Mouse (Mus musculus) megakaryocyte, embryonic 14.5 days (primary cell): ENCODE measurements at regions not wholly inside any gene's neighbourhood (a gene's known extent, or its start where the extent isn't known, plus 50 kb on each side); places are given as distances from the start of the nearest gene placed in this dataset.

Experiments used
- H3K27me3 ChIP-seq: replicated peaks from 2 replicates; pipeline ENCODE3; 2012; ENCODE audit warnings: inconsistent platforms
- H3K36me3 ChIP-seq: replicated peaks from 2 replicates; pipeline ENCODE3; 2012; ENCODE audit warnings: low read length, inconsistent platforms, mixed read lengths
- H3K4me1 ChIP-seq: 2 replicates; pipeline ENCODE4 v1.6.1; 2012; ENCODE audit warnings: inconsistent platforms
- H3K4me3 ChIP-seq: replicated peaks from 2 replicates; pipeline ENCODE3; 2012; ENCODE audit warnings: moderate library complexity, mild to moderate bottlenecking, inconsistent platforms
- H3K9me3 ChIP-seq: 2 replicates; pipeline ENCODE4 v1.6.1; 2012; ENCODE audit warnings: inconsistent platforms
- FLI1 ChIP-seq: IDR thresholded peaks from 2 replicates; pipeline ENCODE4 v1.6.1; 2012; ENCODE audit warnings: low read length, inconsistent platforms, mixed read lengths
- GATA1 ChIP-seq: IDR thresholded peaks from 3 replicates; pipeline ENCODE4 v1.6.1; 2012; ENCODE audit warnings: mixed read lengths, low read length, inconsistent platforms, borderline replicate concordance

- H3K27me3 ChIP-seq = peaks cover 2% of the 10 kb centered on the region
- no peak overlapping the region for H3K4me3 ChIP-seq
- H3K4me1 ChIP-seq = 0 out of 2 replicates have a peak, but pooled peaks cover 3% of the 10 kb centered on the region
- no peaks in the 10 kb centered on the region for H3K36me3 ChIP-seq
- no peak for TF ChIP-seq FLI1
- no peak for TF ChIP-seq GATA1
- H3K9me3 ChIP-seq = no peaks in the 10 kb centered on the region
Measured at GRCm38 (mm10) chr16:55741099-55741863, 97.4 kb downstream of the Nfkbiz start.

- TF ChIP-seq FLI1 (no peak), GATA1 (no peak)
- H3K4me1 ChIP-seq = 0 out of 2 replicates have a peak, but pooled peaks cover 3% of the 10 kb centered on the region
- H3K36me3 ChIP-seq = no peaks in the 10 kb centered on the region
- H3K27me3 ChIP-seq = peaks cover 2% of the 10 kb centered on the region
- H3K4me3 ChIP-seq = no peak overlapping the region
- H3K9me3 ChIP-seq = no peaks in the 10 kb centered on the region
Measured at GRCm38 (mm10) chr16:55738741-55739140, 100.0 kb downstream of the Nfkbiz start.

DNA sequence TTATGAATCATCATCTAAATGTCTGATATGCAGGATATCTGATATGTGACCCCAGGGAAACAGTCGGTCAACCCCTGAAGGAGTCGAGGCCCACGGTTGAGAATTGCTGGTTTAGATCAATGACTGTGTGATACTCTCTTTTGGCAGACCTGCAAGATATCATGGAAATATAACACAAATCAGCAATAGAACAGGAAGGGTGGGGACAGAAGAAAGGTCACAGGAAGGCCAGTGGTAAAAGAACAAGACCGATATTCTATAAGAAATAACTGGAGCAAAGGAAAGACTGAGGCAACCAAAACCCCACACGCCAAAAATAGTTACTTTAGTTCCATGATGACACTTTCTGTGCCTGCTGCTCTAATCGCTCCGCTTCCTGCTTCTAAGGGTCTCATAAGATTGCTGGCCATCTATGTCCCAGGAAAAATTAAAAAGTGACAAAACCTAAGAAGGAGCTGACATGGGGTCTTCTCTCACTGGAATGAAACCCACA is 103.2 kb downstream of the Nfkbiz start:
- Histone ChIP-seq H3K4me3 (no peak overlapping the region), H3K27me3 (peaks cover 2% of the 10 kb centered on the region), H3K9me3 (no peaks in the 10 kb centered on the region), H3K4me1 (0 out of 2 replicates have a peak, but pooled peaks cover 3% of the 10 kb centered on the region), H3K36me3 (no peaks in the 10 kb centered on the region)
- no peak for TF ChIP-seq GATA1
- TF ChIP-seq FLI1 = no peak

DNA sequence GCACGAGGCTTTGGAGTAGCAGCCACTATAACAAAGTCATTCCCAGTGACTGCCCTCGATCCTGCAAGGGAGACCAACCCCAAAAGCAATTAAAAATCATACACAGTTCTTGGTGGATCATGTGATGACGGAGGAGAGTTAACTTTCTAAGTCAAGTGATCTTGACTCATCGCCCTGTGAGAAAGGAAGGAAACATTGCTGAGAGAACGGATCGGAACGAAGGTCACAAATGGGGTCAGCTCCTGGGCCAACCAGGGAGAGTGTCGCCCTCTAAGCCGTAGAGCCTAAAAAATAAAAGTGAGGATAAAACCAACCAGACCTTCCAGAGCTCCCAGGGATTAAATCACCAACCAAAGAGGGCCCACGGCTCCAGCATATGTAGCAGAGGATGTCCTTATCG is 104.4 kb downstream of the Nfkbiz start:
- no peak for TF ChIP-seq FLI1
- TF ChIP-seq GATA1 = no peak
- no peaks in the 10 kb centered on the region for H3K9me3 ChIP-seq
- no peak overlapping the region for H3K4me3 ChIP-seq
- H3K27me3 ChIP-seq = peaks cover 2% of the 10 kb centered on the region
- no peaks in the 10 kb centered on the region for H3K36me3 ChIP-seq
- 0 out of 2 replicates have a peak, but pooled peaks cover 3% of the 10 kb centered on the region for H3K4me1 ChIP-seq

DNA sequence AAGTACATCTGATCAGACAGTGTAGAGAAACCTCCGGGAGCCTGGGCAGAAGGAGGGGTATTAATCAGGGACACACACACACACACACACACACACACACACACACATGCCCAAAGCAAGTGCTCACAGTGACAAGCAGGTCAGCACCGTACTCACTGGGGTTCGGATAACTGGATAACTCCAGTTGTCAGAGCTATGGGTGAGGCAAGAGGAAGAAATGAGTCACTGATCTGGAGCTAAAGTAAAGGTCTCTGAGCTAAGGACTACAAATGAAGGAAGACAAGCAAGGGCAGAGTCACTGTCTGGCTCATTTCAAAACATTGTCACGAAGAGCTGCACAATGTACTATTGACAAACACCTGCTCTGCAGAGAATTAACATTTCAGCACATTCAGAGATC is 104.9 kb downstream of the Nfkbiz start:
- Histone ChIP-seq H3K4me1 (0 out of 2 replicates have a peak, but pooled peaks cover under 1% of the 10 kb centered on the region), H3K4me3 (no peak overlapping the region)

DNA sequence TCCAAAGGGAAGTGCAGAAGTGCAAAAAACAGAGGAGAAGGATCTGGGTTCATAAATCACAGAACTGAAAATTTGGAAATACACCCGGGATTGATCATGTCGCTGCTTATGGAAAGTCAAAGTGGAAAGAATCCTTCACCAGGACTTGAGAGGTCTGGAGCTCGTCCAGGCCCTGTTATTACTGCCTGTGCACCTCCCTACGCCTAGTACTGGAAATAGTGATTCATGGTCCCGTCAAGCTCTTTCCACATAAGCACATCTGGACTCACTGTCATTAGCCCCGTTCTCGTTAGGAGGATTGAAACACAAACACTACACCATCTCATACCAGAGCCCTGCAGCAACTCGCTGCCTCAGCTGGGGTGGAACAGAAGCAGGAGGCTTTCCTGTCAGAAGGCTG is 107.7 kb downstream of the Nfkbiz start:
- H3K4me3 ChIP-seq = no peak overlapping the region
- TF ChIP-seq FLI1 (no peak), GATA1 (no peak)
- H3K36me3 ChIP-seq = no peaks in the 10 kb centered on the region
- no peaks in the 10 kb centered on the region for H3K27me3 ChIP-seq
- H3K9me3 ChIP-seq = 0 out of 2 replicates have a peak, but pooled peaks cover 2% of the 10 kb centered on the region
- no peaks in the 10 kb centered on the region for H3K4me1 ChIP-seq

More for the DNA sequence above, 104.9 kb downstream of the Nfkbiz start:
- Histone ChIP-seq H3K36me3 (no peaks in the 10 kb centered on the region), H3K9me3 (no peaks in the 10 kb centered on the region), H3K27me3 (no peaks in the 10 kb centered on the region)
- TF ChIP-seq GATA1 (no peak), FLI1 (no peak)

DNA sequence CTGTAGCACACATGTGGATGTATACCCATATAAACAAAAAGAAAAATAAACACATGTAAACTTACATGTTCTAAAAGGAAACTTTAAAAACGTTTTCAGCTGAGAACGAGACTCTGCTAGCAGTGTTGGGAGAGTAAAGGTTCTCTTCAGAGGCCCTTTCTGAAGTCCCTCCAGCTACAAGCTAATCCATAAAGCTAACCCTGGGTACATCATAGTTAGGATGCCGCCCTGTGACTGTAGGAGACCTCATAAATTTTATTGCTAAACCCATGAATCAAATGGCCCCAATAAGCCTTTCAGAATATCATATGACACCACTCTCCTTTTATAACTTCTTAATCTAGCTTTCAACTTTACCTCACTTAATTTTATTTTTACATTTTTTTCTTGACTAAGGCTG is 112.2 kb downstream of the Nfkbiz start:
- H3K4me1 ChIP-seq = no peaks in the 10 kb centered on the region
- H3K4me3 ChIP-seq = no peak overlapping the region
- no peaks in the 10 kb centered on the region for H3K36me3 ChIP-seq
- H3K27me3 ChIP-seq = peaks cover 5% of the 10 kb centered on the region
- H3K9me3 ChIP-seq = 0 out of 2 replicates have a peak, but pooled peaks cover 2% of the 10 kb centered on the region
- TF ChIP-seq FLI1 (no peak), GATA1 (no peak)

GRCm38 (mm10) chr16:55720430-55720829 is 118.3 kb downstream of the Nfkbiz start:
- Histone ChIP-seq H3K36me3 (no peaks in the 10 kb centered on the region), H3K4me3 (no peak overlapping the region), H3K9me3 (no peaks in the 10 kb centered on the region), H3K27me3 (peaks cover 5% of the 10 kb centered on the region), H3K4me1 (peaks cover 7% of the 10 kb centered on the region)
- TF ChIP-seq FLI1 (no peak), GATA1 (no peak)

- H3K36me3 ChIP-seq = no peaks in the 10 kb centered on the region
- H3K27me3 ChIP-seq = no peaks in the 10 kb centered on the region
- H3K4me3 ChIP-seq = no peak overlapping the region
- no peak for TF ChIP-seq GATA1
- no peak for TF ChIP-seq FLI1
- no peaks in the 10 kb centered on the region for H3K4me1 ChIP-seq
- peaks cover 4% of the 10 kb centered on the region for H3K9me3 ChIP-seq
Measured at GRCm38 (mm10) chr16:55710017-55710416, 128.7 kb downstream of the Nfkbiz start.

- TF ChIP-seq FLI1 (no peak), GATA1 (no peak)
- no peaks in the 10 kb centered on the region for H3K4me1 ChIP-seq
- H3K36me3 ChIP-seq = no peaks in the 10 kb centered on the region
- peaks cover 9% of the 10 kb centered on the region for H3K9me3 ChIP-seq
- no peaks in the 10 kb centered on the region for H3K27me3 ChIP-seq
- no peak overlapping the region for H3K4me3 ChIP-seq
Measured at GRCm38 (mm10) chr16:55706502-55706901, 132.2 kb downstream of the Nfkbiz start.
